18 mouse cellular contexts compared by ENCODE assay signal in the genomic region with DNA sequence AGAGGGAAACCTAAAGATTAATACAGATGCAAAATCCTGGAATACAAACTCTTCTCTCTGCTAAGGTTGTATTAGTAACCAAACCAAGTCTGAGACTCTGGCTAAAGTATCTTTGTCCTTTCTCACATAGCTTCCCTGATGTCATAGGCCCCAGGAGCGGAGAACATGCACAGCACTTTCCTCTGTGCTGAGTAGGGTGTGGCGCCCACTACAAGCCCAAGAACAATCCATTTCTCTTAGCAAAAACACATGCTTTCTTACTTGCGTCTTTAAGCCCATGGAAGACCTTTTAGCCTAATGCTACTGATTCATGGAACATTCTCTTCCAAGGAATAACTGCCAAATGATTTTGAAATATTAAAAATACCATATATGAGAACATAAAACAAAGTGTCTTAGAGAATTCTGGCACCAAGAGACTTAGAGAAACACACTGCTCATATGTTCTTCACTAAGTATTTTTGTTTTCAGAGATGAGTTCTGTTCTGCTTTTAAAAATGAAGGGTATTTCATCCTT. TPM values are rescaled to one million over a fixed set of nuclear protein-coding genes. Genes with fewer than 3 reads are reported as not detected.
"Had no signal": no experiment of that assay in that cellular context is flagged by ENCODE, and none has a peak within 500 bp of the region (broad histone marks: within the 10 kb centered on the region; RNA-seq: fewer than 3 reads in every experiment).

No protein-coding gene starts in this region.

- DNase-seq: liver, postnatal 0 days; lung, adult 2 months; lung, postnatal 10 days; right cerebral cortex, postnatal 14 days; spleen, adult 18-20 months; thymus, adult 18-20 months; thymus, postnatal 14 days; thymus, postnatal 36 days had no signal

- ATAC-seq: liver, postnatal 0 days; midbrain, embryonic 13.5 days; midbrain, embryonic 15.5 days had no signal

- H3K9me3 ChIP-seq: liver, embryonic 15.5 days; lung, embryonic 15.5 days; midbrain, embryonic 13.5 days; midbrain, embryonic 15.5 days; neural tube, embryonic 12.5 days had no signal

- H3K27ac ChIP-seq: liver, embryonic 15.5 days; lung, embryonic 15.5 days; macrophage; midbrain, embryonic 13.5 days; midbrain, embryonic 15.5 days; neural tube, embryonic 12.5 days had no signal

- H3K4me1 ChIP-seq: liver, embryonic 15.5 days; lung, embryonic 15.5 days; midbrain, embryonic 13.5 days; midbrain, embryonic 15.5 days; neural tube, embryonic 12.5 days had no signal

- H3K9ac ChIP-seq: liver, embryonic 15.5 days; liver, postnatal 0 days; lung, embryonic 15.5 days; midbrain, embryonic 13.5 days; midbrain, embryonic 15.5 days; neural tube, embryonic 12.5 days had no signal

- H3K36me3 ChIP-seq: liver, embryonic 15.5 days; lung, embryonic 15.5 days; midbrain, embryonic 13.5 days; midbrain, embryonic 15.5 days; neural tube, embryonic 12.5 days had no signal

- H3K4me3 ChIP-seq: liver, embryonic 15.5 days; lung, embryonic 15.5 days; megakaryocyte, embryonic 14.5 days; midbrain, embryonic 13.5 days; midbrain, embryonic 15.5 days; neural tube, embryonic 12.5 days had no signal

- H3K27me3 ChIP-seq: liver, embryonic 15.5 days; lung, embryonic 15.5 days; megakaryocyte, embryonic 14.5 days; midbrain, embryonic 13.5 days; midbrain, embryonic 15.5 days; neural tube, embryonic 12.5 days had no signal

- H3K4me2 ChIP-seq: liver, embryonic 15.5 days; lung, embryonic 15.5 days; midbrain, embryonic 11.5 days; midbrain, embryonic 13.5 days; midbrain, embryonic 15.5 days; neural tube, embryonic 12.5 days had no signal

RNA-seq across cellular contexts. Expression of a gene that starts 28.0 kb away (rescaled TPM):
- total RNA-seq: midbrain, postnatal 0 days; neutrophil, adult 5-6 weeks had no signal
- polyA plus RNA-seq: liver, embryonic 15.5 days; macrophage; neural tube, embryonic 12.5 days had no signal
